Mouse (Mus musculus) midbrain, postnatal 0 days (tissue): ENCODE results near the gene Abl1. TPM values are rescaled to one million over a fixed set of nuclear protein-coding genes. Genes with fewer than 3 reads are reported as not detected.
A peak's percentile ranks its signal among the peaks of the same experiment; 100 is the strongest.

Experiments
- ATAC-seq: fragments of 200-750 bp; cut with Nextera tagmentation; 2 replicates; pipeline ENCODE4 v1.8.0; 2017; ENCODE audit warnings: moderate number of reproducible peaks, mild to moderate bottlenecking, moderate TSS enrichment, moderate library complexity; ENCODE audit not compliant: low FRiP score
- DNase-seq: peaks from one replicate; pipeline ENCODE4 v3.0.0-alpha.2; 2015; ENCODE audit warnings: low spot score
- H3K27ac ChIP-seq: fragments of 300-500 bp; sonication (generic); 2 replicates; pipeline ENCODE4 v1.5.1; 2014; ENCODE audit warnings: low read depth, mild to moderate bottlenecking, low read length, mixed read lengths
- H3K27me3 ChIP-seq: fragments of 300-500 bp; sonication (generic); 2 replicates; pipeline ENCODE4 v1.6.1; 2014; ENCODE audit warnings: low read length, control low read depth, mixed read lengths; ENCODE audit not compliant: insufficient read depth
- H3K36me3 ChIP-seq: fragments of 300-500 bp; sonication (generic); 2 replicates; pipeline ENCODE4 v1.6.1; 2014; ENCODE audit warnings: low read length, control low read depth, mixed read lengths; ENCODE audit not compliant: insufficient read depth
- H3K4me1 ChIP-seq: fragments of 300-500 bp; sonication (generic); 2 replicates; pipeline ENCODE4 v1.6.1; 2014; ENCODE audit warnings: mild to moderate bottlenecking, control low read depth, antibody characterized with exemption, low read length, mixed read lengths; ENCODE audit not compliant: insufficient read depth
- H3K4me2 ChIP-seq: fragments of 300-500 bp; sonication (generic); 2 replicates; pipeline ENCODE4 v1.6.1; 2014; ENCODE audit warnings: low read depth, mild to moderate bottlenecking, low read length, mixed read lengths; ENCODE audit not compliant: poor library complexity, severe bottlenecking
- H3K4me3 ChIP-seq: fragments of 300-500 bp; sonication (generic); 2 replicates; pipeline ENCODE4 v1.5.1; 2014; ENCODE audit warnings: low read depth, mild to moderate bottlenecking, low read length, moderate library complexity
- H3K9ac ChIP-seq: fragments of 300-500 bp; sonication (generic); replicated peaks from 2 replicates; pipeline ENCODE4 v1.6.1; 2014; ENCODE audit warnings: mild to moderate bottlenecking, low read length, moderate library complexity, mixed read lengths; ENCODE audit not compliant: poor library complexity, severe bottlenecking
- H3K9me3 ChIP-seq: fragments of 300-500 bp; sonication (generic); 2 replicates; pipeline ENCODE4 v1.6.1; 2016; ENCODE audit warnings: low read length, control low read depth
- CTCF ChIP-seq: IDR thresholded peaks from 2 replicates; pipeline ENCODE4 v1.5.1; 2016; ENCODE audit warnings: antibody characterized with exemption, mild to moderate bottlenecking
- WGBS: fragments of 180-500 bp; shearing (Covaris S2); extraction: QIAGEN DNeasy Blood & Tissue Kit; methylation state at CpG from one replicate; pipeline ENCODE4 v1.1.7; 2014; 5-methylcytosine and 5-hydroxymethylcytosine counted together
- polyA plus RNA-seq: library from polyadenylated mRNA; unstranded; fragments of >200 nt; fragmentation: Nextera tagmentation; extraction: Ambion mirVana; gene quantifications from 2 replicates; pipeline ENCODE4 v1.2.1, GENCODE M21; 2015
- total RNA-seq: library from RNA; depleted of rRNA; stranded (reverse); fragments of >200 nt; gene quantifications from 2 replicates; pipeline ENCODE4 v1.2.3, GENCODE M21; 2014; rRNA removed

Gene Abl1
- total and polyA plus RNA-seq, 2 experiments from 2014 or later = 13.1 to 50.1 TPM

DNA sequence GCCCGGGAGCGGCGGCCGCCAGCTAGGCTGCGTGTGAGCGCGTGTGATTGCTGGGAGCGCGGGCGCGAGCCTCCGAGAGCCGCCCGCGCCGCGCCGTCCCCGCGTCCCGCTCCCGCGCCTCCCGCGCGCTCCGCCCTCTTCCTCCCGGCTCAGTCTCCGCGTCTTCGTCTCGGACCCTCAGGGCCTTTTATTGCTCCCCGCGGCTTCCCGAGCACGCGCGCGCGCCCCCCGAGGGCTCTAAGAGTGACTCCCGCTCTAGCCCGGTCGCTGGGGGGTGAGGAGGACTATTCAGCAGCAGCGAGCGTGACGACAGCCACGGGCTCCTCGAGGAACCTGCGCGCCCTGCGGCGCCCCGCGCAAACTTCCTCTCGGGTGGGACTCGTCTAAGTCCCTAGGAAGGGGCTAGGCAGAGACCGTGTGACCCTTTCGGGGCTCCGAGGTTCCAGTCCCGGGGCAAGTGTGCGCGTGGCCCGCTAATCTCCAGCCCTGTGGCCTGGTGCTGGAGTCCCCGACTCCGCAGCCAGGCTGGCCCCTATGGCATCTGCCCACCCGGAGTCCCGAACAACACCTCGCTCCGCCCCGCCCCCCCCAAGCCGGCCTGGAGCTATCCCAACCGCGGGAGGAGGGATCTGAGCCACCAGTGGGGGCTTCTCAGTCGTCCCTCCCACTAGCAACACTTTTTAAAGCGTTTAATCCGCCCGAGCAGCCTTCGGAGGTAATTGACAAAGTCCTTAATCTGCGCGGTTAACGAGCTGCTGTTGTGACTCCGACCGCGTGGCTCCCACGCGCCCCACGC, 157.9 kb downstream of the Abl1 start, which contains the start of gene Fibcd1:
Gene Fibcd1, minus strand, starts transcription at position 110 of the 796 bp plus-strand sequence.
- H3K4me1 ChIP-seq = peaks cover 6% of the 10 kb centered on the region; the same call in 1 of the 2 replicates
- peak within 1 kb of the TSS; percentile 85 for H3K4me2 ChIP-seq
- peaks cover 14% of the 10 kb centered on the region; the same call in 1 of the 2 replicates for H3K27me3 ChIP-seq
- DNase-seq (no peak), ATAC-seq (peak; percentile 54)
- H3K9me3 ChIP-seq = no peaks in the 10 kb centered on the region
- H3K9ac ChIP-seq = peak within 1 kb of the TSS; percentile 50
- no peaks in the 10 kb centered on the region for H3K36me3 ChIP-seq
- no peak for TF ChIP-seq CTCF
- H3K4me3 ChIP-seq = peak within 1 kb of the TSS; percentile 47
- H3K27ac ChIP-seq = no peak within 1 kb of the TSS
- WGBS = 1% methylated on average over 51 of the region's 88 CpGs

DNA sequence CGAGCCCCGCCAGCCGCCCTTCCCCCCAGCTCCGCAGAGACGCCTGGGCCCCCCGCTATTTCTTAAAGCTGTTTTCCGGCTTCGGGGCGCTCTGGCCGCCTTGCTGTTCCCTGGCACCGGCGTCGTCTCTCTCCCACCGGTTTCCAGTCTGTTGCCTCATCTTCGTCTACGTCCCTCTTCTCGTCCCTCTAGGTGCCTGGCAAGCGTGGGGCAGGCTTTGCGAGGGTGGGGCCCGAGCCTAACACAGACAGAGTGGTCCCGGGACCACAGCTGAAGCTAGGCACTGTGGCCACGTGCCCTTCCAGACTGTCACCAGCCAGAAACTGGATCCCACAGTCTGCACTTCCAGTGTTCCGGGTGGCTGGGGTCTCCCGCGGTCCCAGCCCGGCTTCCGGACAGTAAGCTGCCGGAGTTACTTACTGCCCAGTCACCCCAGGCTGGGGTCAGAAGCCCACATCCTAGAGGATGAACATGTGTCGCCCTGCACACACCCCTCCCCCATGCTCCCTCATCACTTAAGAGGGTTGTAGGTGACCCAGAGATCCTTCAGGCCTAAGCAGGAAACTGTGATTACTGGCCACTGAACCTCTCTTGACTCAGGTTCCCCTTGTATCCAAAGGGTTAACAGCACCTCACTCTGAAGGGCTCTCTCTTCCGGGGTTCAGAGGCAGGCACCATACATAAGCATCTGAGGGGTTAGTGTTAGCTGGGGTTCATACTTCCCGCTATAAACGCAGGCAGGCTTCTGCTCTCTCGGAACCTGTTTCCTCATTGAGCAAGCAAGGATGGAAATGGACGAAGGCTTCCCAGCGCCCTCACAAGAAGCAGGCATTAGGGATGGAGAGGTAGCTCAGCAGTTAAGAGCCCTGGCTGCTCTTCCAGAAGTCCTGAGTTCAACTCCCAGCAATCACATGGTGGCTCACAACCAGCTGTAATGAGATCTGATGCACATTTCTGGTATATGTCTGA, 158.8 kb downstream of the Abl1 start:
- H3K4me2 ChIP-seq = peak overlapping the region; percentile 85
- WGBS = 6% methylated on average over 35 of the region's 35 CpGs
- ATAC-seq = no peak

DNA sequence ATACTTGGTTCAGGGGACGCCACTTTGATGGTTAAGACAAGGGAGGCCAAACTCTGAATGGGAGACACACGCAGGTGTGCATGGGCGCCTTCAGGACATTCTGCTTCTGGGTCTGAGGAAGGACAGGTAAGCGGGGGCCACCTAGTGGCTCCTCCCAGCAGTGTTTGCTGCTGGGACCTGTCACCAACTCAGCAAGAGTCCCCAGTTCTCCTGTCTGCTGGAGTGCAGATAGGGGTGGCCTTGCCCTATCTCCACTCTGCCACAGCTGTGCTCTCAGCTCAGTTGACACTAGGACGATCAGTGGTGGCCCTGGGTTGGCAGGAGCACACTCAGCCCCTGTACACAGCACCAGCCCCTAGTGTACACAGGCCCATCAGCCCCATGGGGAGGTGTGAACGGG, 159.7 kb downstream of the Abl1 start:
- Histone ChIP-seq H3K9ac (no peak overlapping the region), H3K27me3 (peaks cover 14% of the 10 kb centered on the region; the same call in 1 of the 2 replicates), H3K4me3 (no peak overlapping the region), H3K27ac (no peak overlapping the region), H3K9me3 (no peaks in the 10 kb centered on the region), H3K4me2 (no peak overlapping the region), H3K4me1 (peaks cover 6% of the 10 kb centered on the region; the same call in 1 of the 2 replicates), H3K36me3 (no peaks in the 10 kb centered on the region)
- peak; percentile 70 for TF ChIP-seq CTCF
- 18% methylated on average over 6 of the region's 6 CpGs for WGBS
- ATAC-seq = no peak
- no peak for DNase-seq

More for the DNA sequence above, 158.8 kb downstream of the Abl1 start:
- DNase-seq = no peak
- no peak overlapping the region for H3K9ac ChIP-seq
- no peak for TF ChIP-seq CTCF
- H3K27ac ChIP-seq = no peak overlapping the region
- no peaks in the 10 kb centered on the region for H3K9me3 ChIP-seq
- H3K4me1 ChIP-seq = peaks cover 6% of the 10 kb centered on the region; the same call in 1 of the 2 replicates
- H3K36me3 ChIP-seq = no peaks in the 10 kb centered on the region
- H3K4me3 ChIP-seq = peak overlapping the region; percentile 47
- H3K27me3 ChIP-seq = peaks cover 14% of the 10 kb centered on the region; the same call in 1 of the 2 replicates

DNA sequence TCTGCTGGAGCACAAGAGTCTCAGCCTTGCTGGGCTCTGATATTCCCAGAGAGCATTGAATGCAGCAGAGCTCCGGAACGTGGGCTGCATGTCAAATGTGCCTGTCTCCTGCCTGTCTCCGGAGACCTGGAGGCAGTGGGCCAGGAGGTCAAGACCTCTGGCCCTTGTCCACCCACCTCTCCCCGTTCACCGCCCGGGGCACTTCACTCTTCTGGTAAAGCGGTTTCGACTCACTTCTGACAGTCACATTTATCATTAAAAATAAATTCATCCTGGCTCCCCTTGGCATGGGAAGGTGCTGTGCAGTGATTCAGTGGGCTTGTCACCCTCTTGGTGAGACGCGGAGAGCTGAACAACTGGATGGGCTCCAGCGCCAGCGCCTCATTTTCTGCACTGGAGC, 162.0 kb downstream of the Abl1 start:
- H3K4me3 ChIP-seq = no peak overlapping the region
- peaks cover 11% of the 10 kb centered on the region; the same call in 1 of the 2 replicates for H3K27me3 ChIP-seq
- no peak overlapping the region for H3K27ac ChIP-seq
- H3K9ac ChIP-seq = no peak overlapping the region
- no peak overlapping the region for H3K4me2 ChIP-seq
- ATAC-seq (no peak), DNase-seq (peak; percentile 42)
- 31% methylated on average over 12 of the region's 12 CpGs for WGBS
- no peaks in the 10 kb centered on the region for H3K36me3 ChIP-seq
- no peak for TF ChIP-seq CTCF
- H3K9me3 ChIP-seq = no peaks in the 10 kb centered on the region
- H3K4me1 ChIP-seq = peaks cover 4% of the 10 kb centered on the region; the same call in 1 of the 2 replicates

Other genes with a start within 250 kb of the Abl1 start
- 17.4 and 24.9 TPM in 2 replicates for gene Ass1, start 218.2 kb upstream of the Abl1 start, total RNA-seq
- gene Ass1, start 218.2 kb upstream of the Abl1 start, polyA plus RNA-seq = 26.4 and 30.3 TPM in 2 replicates
- gene Fubp3, start 115.7 kb upstream of the Abl1 start, total RNA-seq = 25.3 and 37.0 TPM in 2 replicates
- 42.0 and 43.0 TPM in 2 replicates for gene Fubp3, start 115.7 kb upstream of the Abl1 start, polyA plus RNA-seq
- 0.99 and 1.4 TPM in 2 replicates for gene Prdm12, start 48.3 kb upstream of the Abl1 start, total RNA-seq
- 1.9 and 2.4 TPM in 2 replicates for gene Prdm12, start 48.3 kb upstream of the Abl1 start, polyA plus RNA-seq
- gene Exosc2, start 17.7 kb upstream of the Abl1 start, total RNA-seq = 26.7 and 27.4 TPM in 2 replicates
- 32.2 and 36.8 TPM in 2 replicates for gene Exosc2, start 17.7 kb upstream of the Abl1 start, polyA plus RNA-seq
- gene Qrfp, start 122.2 kb downstream of the Abl1 start, total RNA-seq = 0.19 TPM in 1 of 2 replicates, not detected in the other
- 0.07 and 0.20 TPM in 2 replicates for gene Qrfp, start 122.2 kb downstream of the Abl1 start, polyA plus RNA-seq
- gene Fibcd1, start 157.6 kb downstream of the Abl1 start, total RNA-seq = 46.1 and 48.5 TPM in 2 replicates
- gene Fibcd1, start 157.6 kb downstream of the Abl1 start, polyA plus RNA-seq = 19.4 and 21.0 TPM in 2 replicates
- 11.3 and 12.9 TPM in 2 replicates for gene Lamc3, start 198.9 kb downstream of the Abl1 start, total RNA-seq
- 2.3 and 2.5 TPM in 2 replicates for gene Lamc3, start 198.9 kb downstream of the Abl1 start, polyA plus RNA-seq